Mouse (Mus musculus) testis, adult 2 months (tissue): ENCODE data around the gene Akr1c21.

Experiments used
- CTCF ChIP-seq: fragments of 200-500 bp; IDR thresholded peaks from 2 replicates; pipeline ENCODE4 v1.5.1; 2012; ENCODE audit warnings: low read depth, mild to moderate bottlenecking, inconsistent platforms, low read length, moderate library complexity; ENCODE audit not compliant: control insufficient read depth, insufficient read depth, insufficient replicate concordance
- POLR2A ChIP-seq: fragments of 200-500 bp; IDR thresholded peaks from 2 replicates; pipeline ENCODE4 v1.6.1; 2012; ENCODE audit warnings: low read depth, mild to moderate bottlenecking, inconsistent platforms, low read length, moderate library complexity; ENCODE audit not compliant: control insufficient read depth

DNA sequence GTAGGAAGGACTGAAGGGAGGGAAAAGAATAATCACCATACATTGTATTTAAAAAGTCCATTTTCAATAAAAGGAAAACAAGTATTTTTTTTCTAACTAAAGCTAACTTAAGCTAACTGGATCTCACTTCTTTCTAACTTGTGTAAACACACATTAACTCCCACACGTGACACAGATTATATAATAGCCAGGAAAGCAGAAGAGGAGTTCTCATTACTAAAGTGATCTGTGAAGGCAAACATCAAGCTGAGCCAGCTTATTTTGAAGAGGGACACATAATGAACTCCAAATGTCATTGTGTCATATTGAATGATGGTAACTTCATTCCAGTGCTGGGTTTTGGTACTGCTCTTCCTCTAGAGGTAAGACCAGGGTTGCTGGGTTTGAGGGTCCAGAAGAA is at the start of gene Akr1c21:
- TF ChIP-seq CTCF (no peak), POLR2A (no peak)
